Mouse (Mus musculus): Measurements from ENCODE around the gene Il21r.
A peak's percentile ranks its signal among the peaks of the same experiment; 100 is the strongest.

The Il21r gene

DNA sequence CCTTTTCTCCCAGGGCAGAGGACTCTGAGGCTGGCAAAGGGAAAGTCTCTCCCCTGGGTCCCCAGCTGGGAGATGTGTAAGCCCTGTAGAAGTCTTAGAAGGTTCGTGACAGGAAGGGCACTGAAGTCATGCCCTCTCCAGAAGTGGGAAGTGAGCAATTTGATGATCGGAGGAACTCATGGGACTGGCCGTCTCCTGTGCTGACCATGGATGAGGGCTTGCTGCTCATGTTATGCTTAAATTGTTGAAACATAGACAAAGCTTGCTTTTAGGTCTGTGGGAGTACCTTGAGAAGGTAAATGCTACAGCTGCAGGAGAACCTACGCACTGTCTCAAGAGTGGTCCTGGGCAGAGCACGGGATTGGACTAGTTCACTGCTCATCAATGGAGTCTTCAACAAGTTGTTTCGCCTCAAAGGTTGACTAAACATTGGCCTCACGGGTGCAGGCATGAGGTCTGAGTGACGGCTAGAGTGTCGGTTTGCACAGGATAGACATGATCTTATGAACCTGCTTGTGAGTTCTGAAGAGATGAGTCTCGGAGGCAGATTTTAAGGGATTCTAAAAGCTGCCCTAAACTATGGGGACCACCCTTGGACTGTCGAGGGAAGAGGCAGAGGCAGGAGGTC, 1.3 kb upstream of the Il21r start:
- no peak for DNase-seq

DNA sequence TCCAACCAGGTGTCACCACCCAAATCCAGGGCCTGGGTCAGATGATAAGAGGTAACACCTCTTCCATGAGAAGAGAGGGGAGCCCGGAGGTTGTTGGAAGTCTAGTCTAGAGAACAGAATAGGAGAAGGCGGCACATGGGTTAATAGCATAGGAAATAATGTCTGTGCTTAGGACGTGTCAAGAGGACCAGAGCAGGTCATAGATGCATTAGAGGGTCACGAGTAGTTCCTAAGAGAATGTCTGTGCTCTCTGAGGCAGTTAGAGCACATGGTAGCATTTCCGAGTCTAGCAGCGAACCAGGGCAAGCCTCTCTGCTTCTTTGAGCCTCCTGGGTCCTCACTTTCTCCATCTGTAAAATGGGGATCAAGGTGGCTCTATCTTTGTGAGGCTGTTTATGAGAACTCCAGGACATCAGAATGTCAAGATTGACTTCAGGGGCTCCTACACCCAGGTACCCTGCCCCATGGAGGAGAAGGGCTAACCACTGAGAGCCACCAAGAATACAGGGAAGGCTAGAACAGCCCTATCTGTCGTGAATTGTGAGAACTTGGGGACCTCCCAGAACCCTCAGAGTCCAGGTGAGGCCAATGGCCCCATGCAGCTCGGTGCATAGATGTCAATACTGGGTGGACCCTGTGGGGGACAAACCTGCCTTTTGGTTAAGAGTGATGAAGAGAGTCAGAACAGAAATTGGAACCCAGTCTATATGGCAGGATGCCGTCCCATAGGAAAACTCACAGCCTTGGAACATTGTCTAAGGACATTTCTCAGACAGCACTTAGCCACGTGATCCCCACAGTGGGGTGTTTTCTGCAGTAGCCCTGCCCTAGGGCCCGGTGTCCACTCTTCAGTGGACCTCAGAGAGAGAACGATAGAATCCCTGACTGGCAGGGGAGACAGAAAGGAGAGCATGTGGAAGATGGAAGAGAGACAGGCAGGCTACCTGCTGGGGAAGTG, 1.4 kb downstream of the Il21r start:
- DNase-seq = no peak

DNA sequence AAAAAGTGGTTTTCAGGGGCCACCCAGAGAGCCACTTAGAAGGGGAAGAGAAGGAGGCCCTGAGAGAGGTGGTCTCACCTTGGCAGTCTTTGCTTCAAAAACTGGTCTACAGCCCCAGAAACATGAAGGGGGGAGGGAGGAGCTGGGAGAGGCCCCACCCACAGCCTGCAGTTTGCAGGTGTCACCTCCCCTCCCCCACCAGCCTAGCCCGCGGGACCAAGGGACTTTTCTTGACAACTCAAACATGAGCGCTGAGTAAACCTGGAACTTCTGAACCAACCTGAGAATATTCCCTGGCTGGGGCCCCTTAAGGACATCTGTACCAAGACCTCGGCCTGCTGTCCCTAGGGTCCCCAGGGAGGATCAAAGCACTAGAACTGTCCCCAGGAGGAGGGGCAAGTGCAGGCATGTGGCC, 2.5 kb downstream of the Il21r start:
- no peak for DNase-seq

DNA sequence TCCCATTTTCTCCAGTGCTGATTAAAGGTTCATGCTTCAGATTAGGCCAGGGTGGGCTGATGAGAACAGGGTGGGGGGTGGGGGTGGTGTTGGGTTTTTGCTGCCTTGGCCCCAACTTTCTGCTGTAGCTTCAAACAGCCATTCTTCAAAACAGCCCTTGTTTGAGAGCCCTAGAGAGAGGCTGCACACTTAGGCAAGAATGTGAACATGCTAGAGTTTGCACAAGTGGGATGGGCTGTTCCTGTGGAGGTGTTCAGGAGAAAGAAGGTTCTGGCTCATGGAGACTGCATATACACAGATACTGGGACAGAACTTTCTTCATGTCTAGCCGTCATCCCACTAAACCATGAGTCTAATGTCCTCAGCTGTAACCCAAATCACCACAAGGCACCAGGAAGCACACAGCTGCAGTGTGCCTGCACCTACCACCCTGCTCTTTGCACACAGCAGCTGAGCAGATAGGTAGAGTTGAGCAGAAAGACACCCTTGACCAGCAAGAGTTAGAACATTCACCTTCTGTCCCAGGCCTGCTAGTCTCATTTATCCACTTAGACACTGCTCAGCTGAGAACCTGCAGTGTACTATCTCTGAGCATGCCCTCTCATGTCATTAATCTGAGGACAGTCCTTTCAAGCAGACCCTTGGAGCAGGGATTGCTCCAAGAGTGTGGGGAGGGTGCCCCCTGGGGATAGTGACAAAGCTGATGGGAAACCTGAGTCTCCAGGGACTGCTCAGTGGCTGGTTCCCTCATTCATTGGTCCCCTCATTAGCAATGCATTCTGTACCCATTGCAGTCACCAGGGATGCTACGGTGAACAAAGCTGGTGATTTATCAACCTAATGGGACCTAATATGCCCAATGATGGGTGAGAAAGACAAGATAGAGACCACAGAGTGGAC, 3.3 kb downstream of the Il21r start:
- DNase-seq = no peak

DNA sequence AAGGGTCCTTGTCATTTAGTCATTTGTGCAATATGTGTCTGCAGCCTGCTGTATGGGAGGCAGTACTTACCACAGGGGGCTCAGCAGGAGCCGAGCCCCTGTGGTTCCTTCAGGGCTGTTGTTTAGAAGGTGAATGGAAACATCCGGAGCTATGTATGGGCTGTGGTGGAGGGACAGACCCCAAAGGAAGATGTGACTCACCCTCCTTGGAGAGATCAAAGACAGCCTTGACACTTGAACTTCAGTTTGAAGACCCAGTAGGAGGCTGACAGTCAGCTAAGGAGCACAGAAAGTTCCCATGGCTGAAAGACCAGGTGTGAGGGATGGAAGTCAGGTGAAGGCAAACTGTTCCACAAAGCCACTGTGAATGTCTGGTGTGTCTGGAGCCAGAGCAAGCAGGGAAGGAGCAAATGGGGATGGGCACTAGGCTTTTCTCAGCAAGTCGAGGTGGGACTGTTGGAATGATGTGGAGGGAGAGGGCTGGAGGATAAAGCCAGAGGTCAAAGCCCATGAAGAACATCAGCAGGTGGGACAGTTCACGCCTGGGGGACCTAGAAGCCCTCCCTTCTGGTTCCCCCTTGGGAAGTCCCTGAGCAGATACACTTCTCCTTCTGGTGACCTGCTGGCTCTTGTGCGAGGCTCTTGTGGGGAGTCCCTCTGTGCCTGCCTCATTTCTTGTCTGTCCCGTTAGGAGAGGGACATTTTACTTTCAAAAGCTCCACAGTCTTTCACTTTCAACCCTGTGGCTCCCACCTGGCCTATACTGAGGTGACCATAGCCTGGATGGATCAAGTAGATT, 4.4 kb downstream of the Il21r start:
- DNase-seq = no peak

DNA sequence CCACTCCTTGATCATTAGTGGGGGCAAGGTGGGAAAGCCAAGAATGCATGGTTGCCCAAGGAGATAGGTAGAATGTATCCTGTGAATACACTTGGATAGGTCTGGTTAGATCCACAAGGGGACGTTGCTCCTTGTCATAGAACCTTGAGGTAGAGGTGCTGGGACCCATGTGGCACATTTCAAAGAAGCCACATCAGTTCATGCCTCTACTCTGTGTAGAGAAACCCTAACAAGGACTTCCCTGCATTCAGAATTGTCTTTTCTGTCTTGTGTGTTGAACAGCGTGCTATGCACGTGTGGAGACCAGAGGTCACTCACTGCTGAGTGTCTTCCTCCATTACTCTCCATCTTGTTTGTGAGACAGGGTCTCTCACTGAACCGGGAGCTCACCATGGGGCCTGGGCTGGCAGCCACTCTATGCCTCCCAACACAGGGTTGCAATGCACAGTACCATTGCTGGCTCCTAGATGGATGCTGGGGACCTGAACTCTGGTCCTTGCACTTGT, 5.0 kb downstream of the Il21r start:
- DNase-seq = no peak

DNA sequence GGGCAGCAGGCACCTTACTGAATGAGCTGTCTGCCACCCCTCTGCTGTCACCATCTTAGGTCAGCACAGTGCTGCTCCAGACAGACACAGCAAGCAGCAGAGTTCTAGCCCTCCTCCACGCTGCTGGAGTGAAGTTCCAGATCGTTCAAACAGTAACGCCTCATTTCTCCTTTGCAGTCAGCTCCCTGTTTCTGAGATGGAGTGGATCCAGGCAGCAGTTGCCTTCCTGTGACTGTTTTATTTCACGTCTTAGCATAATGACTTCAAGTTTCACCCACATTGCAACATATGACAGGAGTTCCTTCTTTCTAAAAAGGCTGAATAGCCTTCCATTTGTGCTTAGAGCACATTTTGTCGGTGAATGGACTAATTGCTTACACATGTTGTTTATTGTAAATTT, 10.3 kb downstream of the Il21r start:
- DNase-seq = no peak

DNA sequence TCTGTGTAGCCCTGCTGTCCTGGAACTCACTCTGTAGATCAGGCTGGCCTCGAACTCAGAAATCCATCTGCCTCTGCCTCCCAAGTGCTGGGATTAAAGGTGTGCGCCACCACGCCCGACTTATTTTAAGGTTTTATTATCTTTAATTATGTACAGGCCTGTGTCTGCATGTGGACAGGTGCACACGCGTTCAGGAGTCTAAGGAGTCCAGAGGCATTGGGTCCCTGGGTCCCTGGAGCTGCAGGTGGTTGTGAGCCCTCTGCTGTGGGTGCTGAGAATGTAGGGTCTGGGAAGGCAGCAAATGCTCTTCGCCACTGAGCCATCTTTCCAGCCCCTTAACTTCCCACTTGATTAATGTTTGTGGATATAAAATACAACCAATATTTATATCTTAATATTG, 12.2 kb downstream of the Il21r start:
- DNase-seq = no peak

DNA sequence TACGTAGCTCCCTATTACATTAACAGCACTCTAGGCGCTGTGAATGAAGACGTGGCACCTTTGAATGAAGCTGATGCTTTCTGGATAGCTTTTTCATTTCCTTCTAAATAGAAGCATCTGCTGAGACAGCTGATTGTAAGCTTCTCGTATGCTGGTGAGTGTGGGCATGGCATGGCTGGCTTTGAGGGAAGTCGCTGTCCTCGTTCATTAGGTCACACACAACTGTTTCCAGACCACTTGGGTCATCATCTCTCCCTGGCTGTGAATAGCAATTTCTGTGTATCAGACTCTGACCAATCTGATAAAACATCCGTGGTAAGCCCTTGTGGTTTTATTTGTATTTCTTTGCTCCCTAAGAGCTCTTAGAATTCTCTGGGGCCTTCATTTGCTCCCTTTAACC, 14.8 kb downstream of the Il21r start:
- no peak for DNase-seq

DNA sequence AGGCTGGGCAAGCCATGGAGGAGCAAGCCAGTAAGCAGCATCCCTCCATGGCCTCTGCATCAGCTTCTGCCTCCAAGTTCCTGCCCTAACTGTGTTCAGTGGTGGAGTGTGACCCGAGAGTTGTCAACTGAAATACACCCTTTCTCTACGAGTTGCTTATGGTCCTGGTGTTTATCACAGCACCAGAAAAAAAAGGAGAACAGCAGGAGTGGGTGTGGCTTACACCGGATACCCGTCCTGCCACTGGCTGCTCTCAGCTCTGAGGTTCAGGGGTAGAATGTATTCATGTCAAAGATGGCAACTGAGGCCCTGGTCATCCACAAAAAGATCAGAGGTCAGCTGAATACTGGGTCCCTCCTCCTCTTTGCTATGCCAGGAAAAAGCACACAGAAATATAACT, 16.8 kb downstream of the Il21r start:
- DNase-seq = no peak

DNA sequence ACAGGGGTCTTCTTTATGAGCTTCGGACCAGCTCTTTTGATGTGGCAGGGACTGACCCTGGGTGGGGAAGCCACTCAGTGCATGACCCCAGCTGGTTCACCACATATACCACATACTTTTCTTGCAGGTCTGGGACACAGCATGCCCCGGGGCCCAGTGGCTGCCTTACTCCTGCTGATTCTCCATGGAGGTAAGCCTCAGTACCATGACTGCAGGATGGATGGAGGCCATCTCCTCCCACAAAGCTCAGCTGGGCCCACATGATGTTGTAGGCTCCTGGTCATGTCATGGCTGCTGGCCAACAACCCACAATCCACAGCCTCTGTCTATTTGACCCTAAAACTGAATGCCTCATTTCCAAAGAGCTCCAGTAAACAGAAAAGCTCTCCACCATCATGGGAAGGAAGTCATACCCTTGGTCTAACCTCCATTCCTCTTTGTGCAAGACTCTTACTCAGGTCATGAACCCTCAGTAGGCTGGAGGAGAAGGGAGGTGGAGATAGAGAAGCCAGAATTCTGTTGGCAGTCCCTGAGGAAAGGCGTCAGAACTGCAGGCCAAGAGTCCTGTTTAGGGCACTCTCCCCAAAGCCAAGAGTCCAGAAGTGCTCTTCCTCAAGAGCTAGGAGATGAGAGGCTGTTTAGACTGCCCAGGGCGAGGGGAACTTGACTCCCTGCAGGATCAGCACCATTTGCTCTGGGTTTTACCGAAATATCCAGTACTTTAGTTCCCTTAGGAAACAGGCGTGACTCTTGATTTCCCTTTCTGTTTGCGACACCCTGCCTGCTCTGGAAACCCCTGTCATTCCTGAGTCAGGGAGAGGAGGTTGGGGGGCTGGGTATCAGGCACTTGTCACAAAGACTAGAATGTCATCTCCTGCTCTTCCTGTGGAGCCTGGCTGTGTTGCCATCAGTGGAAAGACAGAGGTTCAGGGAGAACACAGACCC, 19.8 kb downstream of the Il21r start:
- no peak for DNase-seq

DNA sequence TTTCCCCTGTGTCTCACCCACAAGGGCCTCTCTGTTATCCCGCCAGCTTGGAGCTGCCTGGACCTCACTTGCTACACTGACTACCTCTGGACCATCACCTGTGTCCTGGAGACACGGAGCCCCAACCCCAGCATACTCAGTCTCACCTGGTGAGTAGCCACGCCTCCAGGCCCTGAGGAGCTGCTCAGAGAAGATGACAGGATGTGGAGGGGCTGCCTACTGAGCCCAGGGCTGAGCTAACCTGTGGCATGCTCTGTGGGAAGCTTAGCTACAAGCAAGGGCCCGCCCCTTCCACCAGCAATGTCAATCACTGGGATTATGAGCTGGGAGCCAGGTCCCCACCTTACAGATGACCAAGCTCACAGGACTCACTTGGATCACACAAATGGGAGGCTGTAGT, 22.0 kb downstream of the Il21r start:
- DNase-seq = no peak

DNA sequence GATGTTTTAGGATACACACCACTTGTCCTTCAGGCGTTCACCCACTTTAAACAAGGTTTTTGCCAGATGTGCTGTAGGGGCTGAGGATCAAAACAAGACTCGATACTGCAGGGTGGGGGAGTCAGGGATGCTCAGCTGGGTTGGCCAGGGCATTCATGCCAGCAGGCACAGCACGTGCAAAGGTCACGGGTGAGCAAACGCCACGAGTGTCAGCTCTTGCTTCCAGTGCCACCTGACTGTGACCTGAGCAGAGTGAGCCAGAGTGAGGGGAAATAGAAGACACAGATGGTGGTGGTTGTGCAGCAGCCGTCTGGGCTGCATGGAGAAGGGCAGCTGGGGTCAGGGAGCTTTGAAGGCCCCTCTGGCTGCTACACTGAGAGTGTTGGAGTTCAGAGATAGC, 22.6 kb downstream of the Il21r start:
- no peak for DNase-seq

DNA sequence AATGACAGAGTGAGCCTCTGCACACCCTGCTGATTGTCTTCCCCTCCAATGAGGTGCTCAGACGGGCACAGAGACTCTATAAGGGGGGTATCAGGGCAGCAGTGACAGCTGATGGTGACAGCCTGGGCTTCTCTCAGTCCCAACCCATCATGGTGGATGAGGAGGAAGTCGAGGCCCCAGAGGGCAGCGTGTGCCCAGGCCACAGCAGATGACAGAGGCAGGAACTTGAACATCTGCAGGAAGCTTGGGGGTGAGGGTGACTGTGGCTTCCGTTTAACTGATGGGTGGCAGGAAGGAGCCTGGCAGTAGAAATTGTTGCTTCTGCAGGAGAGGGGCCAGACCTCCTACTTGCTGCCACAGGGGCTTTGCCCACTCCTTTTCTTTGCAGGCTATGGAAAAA, 27.1 kb downstream of the Il21r start:
- peak; percentile 39 for DNase-seq

DNA sequence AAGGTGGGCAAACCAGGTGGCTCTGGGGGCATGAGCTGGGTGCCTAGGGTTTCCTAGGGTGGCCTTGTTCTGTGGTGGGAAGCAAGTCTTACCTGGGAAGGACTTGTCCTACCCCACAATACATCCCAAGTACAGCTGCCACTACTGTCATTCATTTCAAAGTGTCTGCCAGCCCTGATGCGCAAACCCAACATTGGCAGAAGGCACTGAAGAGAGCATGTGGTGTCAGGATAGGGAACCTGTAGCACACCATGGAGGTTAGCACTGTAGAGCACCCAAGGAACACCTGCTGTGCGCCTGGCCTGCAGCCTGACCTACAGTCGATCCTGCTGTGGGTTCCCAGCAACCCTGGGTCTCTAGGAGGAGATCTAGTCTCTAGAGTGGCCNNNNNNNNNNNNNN, 27.8 kb downstream of the Il21r start:
- DNase-seq = no peak

DNA sequence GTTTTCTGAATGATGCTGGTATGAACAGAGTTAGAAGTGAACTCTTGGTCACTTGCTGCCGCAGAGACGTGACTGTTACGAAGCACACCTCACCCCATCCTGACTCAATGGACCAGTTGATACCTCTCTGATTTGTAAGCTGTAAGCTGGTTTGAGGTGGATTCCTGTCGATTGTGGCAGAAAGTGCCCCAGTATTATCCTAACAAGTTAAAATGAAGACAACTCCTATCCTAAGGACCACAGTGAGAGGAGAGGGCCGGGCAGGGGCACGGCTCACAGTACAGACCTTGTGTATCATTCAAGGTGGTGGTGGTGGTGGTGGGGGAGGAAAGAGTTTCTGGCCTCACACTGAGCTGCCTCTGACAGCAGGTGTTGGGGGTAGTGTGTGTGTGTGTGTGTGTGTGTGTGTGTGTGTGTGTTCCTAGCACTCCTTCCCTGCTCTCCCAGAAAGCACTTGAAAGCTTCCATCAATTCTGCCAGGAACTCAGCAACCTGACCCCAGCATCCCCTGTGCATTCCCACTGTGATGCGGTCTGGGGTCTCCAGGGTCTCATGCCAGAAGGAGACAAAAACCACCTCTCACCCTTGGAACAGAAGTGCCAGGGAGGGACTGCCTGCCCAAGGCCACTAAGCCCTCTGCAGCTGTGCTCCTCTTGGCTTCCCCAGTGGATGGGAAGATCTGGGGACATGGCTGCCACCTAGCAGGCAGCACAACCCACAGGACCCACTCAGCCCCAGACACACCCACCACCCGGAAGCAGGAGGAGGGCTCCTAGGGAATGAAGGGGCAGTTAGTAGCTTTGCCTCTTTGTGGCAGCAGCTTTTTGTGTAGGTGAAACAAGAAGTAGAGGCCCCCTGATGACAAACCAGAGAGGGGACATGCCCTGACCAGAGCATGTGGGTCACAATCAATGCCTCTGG, 34.3 kb downstream of the Il21r start:
- no peak for DNase-seq

DNA sequence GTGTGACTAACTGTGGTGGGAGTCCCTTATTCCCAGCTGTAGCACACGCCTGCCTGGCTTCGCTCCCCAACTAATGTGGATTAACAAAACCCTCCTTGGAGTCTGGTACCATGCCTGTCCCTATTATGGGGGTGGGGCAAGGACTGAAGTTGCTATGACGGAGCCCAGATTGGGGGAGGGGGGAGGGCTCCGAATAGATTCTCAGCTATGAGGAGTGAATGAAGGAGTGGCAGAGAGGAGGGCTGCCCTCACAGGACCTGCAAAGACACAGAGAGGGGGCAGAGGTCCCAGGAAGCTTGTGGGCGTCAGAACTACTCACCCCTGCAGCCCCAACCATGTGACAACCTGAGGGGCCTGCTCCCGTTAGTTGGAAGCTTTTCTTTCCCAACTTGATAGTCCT, 35.1 kb downstream of the Il21r start:
- no peak for DNase-seq

DNA sequence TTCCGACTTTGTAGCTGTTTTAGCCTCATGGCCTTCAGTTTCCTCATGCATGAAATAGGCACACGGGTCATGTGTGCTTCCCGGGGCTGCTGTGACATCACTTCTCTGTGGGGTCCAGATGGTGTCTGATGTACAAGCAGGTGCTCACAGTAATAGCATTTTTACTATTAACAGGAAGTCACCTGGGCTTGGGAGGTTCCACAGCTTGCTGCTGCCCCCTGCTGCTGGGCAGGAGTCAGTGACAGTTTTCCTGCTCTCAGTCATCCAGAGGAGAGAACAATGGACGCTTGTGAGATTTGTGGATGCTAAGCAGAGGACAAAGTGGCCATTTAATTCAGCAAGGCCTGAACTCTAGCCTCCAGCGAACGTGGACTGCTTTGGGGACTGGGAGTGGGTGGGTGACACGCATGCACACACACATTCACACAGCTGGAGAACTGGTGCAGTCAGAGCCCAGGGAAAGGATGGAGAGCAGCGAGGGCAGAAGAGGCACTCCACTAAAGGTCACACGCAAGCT, 35.7 kb downstream of the Il21r start:
- peak; percentile 78 for DNase-seq

DNA sequence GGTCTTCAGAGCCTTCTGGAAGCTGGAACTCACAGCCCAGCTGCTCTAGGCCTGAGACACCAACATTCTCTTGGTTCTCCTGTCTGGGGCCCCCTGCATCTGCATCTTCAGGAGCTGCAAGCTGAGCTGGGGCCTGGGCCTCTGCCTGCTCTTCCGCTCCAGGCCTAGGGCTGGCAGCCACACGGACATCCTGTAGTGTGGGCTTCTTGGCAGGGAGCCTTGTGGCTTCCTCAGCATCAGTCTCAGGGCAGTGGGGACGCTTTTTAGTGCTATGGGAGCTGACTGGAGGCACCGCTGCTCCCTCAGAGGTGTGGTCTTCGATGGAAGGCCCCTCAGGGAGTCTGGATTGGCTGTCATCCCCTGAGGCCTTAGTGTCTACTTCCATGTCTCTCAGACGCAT, 40.7 kb downstream of the Il21r start:
- DNase-seq = peak; percentile 70

DNA sequence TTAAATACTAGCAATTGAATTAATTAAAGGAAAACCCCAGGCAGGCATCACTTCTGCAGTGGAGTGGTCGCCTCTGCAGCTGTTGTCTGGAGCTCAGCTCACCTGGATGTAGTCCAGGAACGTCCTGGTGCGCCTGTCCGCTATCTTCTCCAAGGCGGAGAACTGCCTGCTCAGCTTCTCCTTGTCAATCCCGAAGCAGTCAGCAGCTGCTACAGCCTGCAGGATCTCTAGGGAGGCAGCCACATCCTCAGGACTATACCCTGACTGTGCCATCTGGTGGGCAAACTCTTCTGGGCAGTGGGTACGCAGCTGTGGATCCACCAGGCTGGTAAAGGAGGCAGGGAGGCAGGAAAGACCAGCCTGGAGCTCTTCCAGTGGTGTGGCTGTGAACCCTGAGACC, 42.2 kb downstream of the Il21r start:
- DNase-seq = no peak
